Mouse (Mus musculus) right cerebral cortex, adult 2 months (tissue): ENCODE results near the gene 4933405L10Rik.

Experiments
- DNase-seq, 2 experiments: peaks; one replicate each; pipeline ENCODE4 v3.0.0; 2021 to 2022; ENCODE audit warnings: low spot score in 2 of 2

Gene 4933405L10Rik

GRCm38 (mm10) chr8:105707498-105708403, at the start of gene 4933405L10Rik, which contains the start of gene Enkd1:
Gene 4933405L10Rik (plus strand): TSS chr8:105707655.
Gene Enkd1 (minus strand): TSS chr8:105708210.
- DNase-seq = peak; percentile 91 to 92

- no peak for DNase-seq
These were observed 46.3 kb upstream of the 4933405L10Rik start for GRCm38 (mm10) chr8:105661167-105661566.

GRCm38 (mm10) chr8:105677891-105678290, 29.6 kb upstream of the 4933405L10Rik start:
- DNase-seq = no peak

GRCm38 (mm10) chr8:105685325-105685724, 22.1 kb upstream of the 4933405L10Rik start:
- DNase-seq = no peak

- no peak for DNase-seq
These were observed 21.6 kb upstream of the 4933405L10Rik start, which contains the start of gene Carmil2 for GRCm38 (mm10) chr8:105685796-105686308. Gene Carmil2 (plus strand): TSS chr8:105686274.

- no peak for DNase-seq
These were observed 20.9 kb upstream of the 4933405L10Rik start for GRCm38 (mm10) chr8:105686551-105686950.

- DNase-seq = no peak
These were observed 19.9 kb upstream of the 4933405L10Rik start for GRCm38 (mm10) chr8:105687512-105687911.

GRCm38 (mm10) chr8:105688242-105688752, 19.2 kb upstream of the 4933405L10Rik start:
- DNase-seq = no peak

- DNase-seq = no peak
These were observed 18.0 kb upstream of the 4933405L10Rik start for GRCm38 (mm10) chr8:105689256-105689982.

- no peak for DNase-seq
These were observed 17.5 kb upstream of the 4933405L10Rik start for GRCm38 (mm10) chr8:105689983-105690360.

- DNase-seq = no peak
These were observed 16.5 kb upstream of the 4933405L10Rik start for GRCm38 (mm10) chr8:105690978-105691377.

GRCm38 (mm10) chr8:105692449-105693182, 14.8 kb upstream of the 4933405L10Rik start:
- DNase-seq = no peak

GRCm38 (mm10) chr8:105693648-105694047, 13.8 kb upstream of the 4933405L10Rik start:
- DNase-seq = peak; percentile 76 to 84

GRCm38 (mm10) chr8:105694051-105694799, 13.2 kb upstream of the 4933405L10Rik start:
- DNase-seq = peak; percentile 46 to 54

GRCm38 (mm10) chr8:105695080-105695780, 12.2 kb upstream of the 4933405L10Rik start:
- DNase-seq = no peak

- DNase-seq = no peak
These were observed 10.2 kb upstream of the 4933405L10Rik start for GRCm38 (mm10) chr8:105697196-105697780.

GRCm38 (mm10) chr8:105698734-105699133, 8.7 kb upstream of the 4933405L10Rik start:
- no peak for DNase-seq

GRCm38 (mm10) chr8:105699488-105700215, 7.8 kb upstream of the 4933405L10Rik start:
- DNase-seq = no peak

- peak; percentile 67 to 76 for DNase-seq
These were observed 6.9 kb upstream of the 4933405L10Rik start for GRCm38 (mm10) chr8:105700566-105700965.
